Mouse (Mus musculus): ENCODE results near the gene Cuedc1. TPM values are rescaled to one million over a fixed set of nuclear protein-coding genes. Genes with fewer than 3 reads are reported as not detected.

The Cuedc1 gene
- total RNA-seq, 2 experiments from 2014 or later = 23.9 to 31.7 TPM

Other genes starting within 250 kb of the Cuedc1 start
- gene Mks1, start 244.8 kb upstream of the Cuedc1 start, total RNA-seq (2021) = 1 to 10 TPM; 4.0 to 8.0 TPM
- gene Epx, start 222.5 kb upstream of the Cuedc1 start, total RNA-seq (2021) = under 1 TPM in 1 of 2 experiments, not detected in 1; 0.17 TPM
- gene Olfr462, start 205.8 kb upstream of the Cuedc1 start, total RNA-seq (2021) = not detected
- gene Olfr463, start 200.7 kb upstream of the Cuedc1 start, total RNA-seq (2021) = not detected
- gene Olfr464, start 177.1 kb upstream of the Cuedc1 start, total RNA-seq (2021) = 1 to 10 TPM; 2.7 to 4.5 TPM
- 100 to 1,000 TPM; 539 to 592 TPM for gene Dynll2, start 110.5 kb upstream of the Cuedc1 start, total RNA-seq (2021)
- gene Srsf1, start 50.7 kb upstream of the Cuedc1 start, total RNA-seq (2021) = 100 to 1,000 TPM; 153 to 205 TPM
- 10 to 100 TPM; 24.4 to 26.2 TPM for gene Vezf1, start 29.8 kb upstream of the Cuedc1 start, total RNA-seq (2021)
- gene Mrps23, start 106.3 kb downstream of the Cuedc1 start, total RNA-seq (2021) = 10 to 100 TPM; 59.5 to 71.0 TPM
- not detected for gene Ccdc182, start 196.0 kb downstream of the Cuedc1 start, total RNA-seq (2021)

Data from left cerebral cortex, postnatal 36 days (tissue).